Mouse (Mus musculus) embryonic fibroblast, embryonic 13.5 days (primary cell): Measurements from ENCODE around the gene Cep295.

ENCODE experiments used
- CTCF ChIP-seq: IDR thresholded peaks from 2 replicates; pipeline ENCODE4 v1.5.1; 2011; ENCODE audit warnings: mild to moderate bottlenecking, control low read depth, low read length, moderate library complexity, borderline replicate concordance; ENCODE audit not compliant: insufficient read depth
- POLR2A ChIP-seq: IDR thresholded peaks from 2 replicates; pipeline ENCODE4 v1.6.1; 2011; ENCODE audit warnings: low read depth, mild to moderate bottlenecking, control low read depth, low read length, moderate library complexity

DNA sequence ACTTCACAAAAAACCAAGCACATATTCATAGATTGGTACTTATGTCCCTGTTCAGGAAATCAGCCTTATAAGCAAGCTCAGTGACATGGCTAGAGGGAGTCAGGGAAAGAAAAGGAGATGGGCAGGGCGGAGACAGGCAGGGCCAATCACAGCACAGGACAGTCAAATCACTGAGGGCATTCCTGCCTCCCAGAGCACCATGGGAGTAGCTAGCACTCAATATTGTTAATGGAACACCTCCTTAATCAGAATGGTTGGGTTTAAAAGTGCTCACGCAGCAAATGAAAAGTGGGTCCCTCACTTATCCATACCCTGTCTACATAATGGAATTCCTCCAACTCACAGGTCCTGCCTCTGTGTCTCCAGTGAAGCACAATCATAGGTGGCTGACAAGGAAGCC, 54.7 kb downstream of the Cep295 start:
- TF ChIP-seq CTCF (no peak), POLR2A (no peak)
